Mouse (Mus musculus): ENCODE measurements around the gene Napepld. TPM values are rescaled to one million over a fixed set of nuclear protein-coding genes. Genes with fewer than 3 reads are reported as not detected.

Napepld gene
- total RNA-seq, 2 experiments from 2014 or later, result 0.19 to 0.60 TPM

- ATAC-seq (replicated peaks; ENCODE audit: low FRiP score, poor library complexity, severe bottlenecking), result no peak
Measured at GRCm38 (mm10) chr5:21673742-21674141, 27.5 kb downstream of the Napepld start.

- ATAC-seq (replicated peaks; ENCODE audit: low FRiP score, poor library complexity, severe bottlenecking), result peak; percentile 75; the same call in 1 of the 2 replicates
Measured at GRCm38 (mm10) chr5:21672812-21673635, 28.2 kb downstream of the Napepld start.

GRCm38 (mm10) chr5:21669307-21669706 is 31.9 kb downstream of the Napepld start:
- ATAC-seq (replicated peaks; ENCODE audit: low FRiP score, poor library complexity, severe bottlenecking), result no peak

- ATAC-seq (replicated peaks; ENCODE audit: low FRiP score, poor library complexity, severe bottlenecking), result no peak
Measured at GRCm38 (mm10) chr5:21667191-21668137, 33.7 kb downstream of the Napepld start.

- ATAC-seq (replicated peaks; ENCODE audit: low FRiP score, poor library complexity, severe bottlenecking), result no peak
Measured at GRCm38 (mm10) chr5:21663081-21663480, 38.1 kb downstream of the Napepld start.

GRCm38 (mm10) chr5:21660850-21661249 is 40.3 kb downstream of the Napepld start:
- ATAC-seq (replicated peaks; ENCODE audit: low FRiP score, poor library complexity, severe bottlenecking), result no peak

GRCm38 (mm10) chr5:21658623-21659395 is 42.4 kb downstream of the Napepld start:
- peak; percentile 70 for ATAC-seq (replicated peaks; ENCODE audit: low FRiP score, poor library complexity, severe bottlenecking)

- ATAC-seq (replicated peaks; ENCODE audit: low FRiP score, poor library complexity, severe bottlenecking), result no peak
Measured at GRCm38 (mm10) chr5:21658038-21658437, 43.2 kb downstream of the Napepld start.

GRCm38 (mm10) chr5:21656912-21657311 is 44.3 kb downstream of the Napepld start:
- ATAC-seq (replicated peaks; ENCODE audit: low FRiP score, poor library complexity, severe bottlenecking), result no peak

- ATAC-seq (replicated peaks; ENCODE audit: low FRiP score, poor library complexity, severe bottlenecking), result no peak
Measured at GRCm38 (mm10) chr5:21651885-21652612, 49.1 kb downstream of the Napepld start.

- ATAC-seq (replicated peaks; ENCODE audit: low FRiP score, poor library complexity, severe bottlenecking), result no peak
Measured at GRCm38 (mm10) chr5:21650736-21651135, 50.5 kb downstream of the Napepld start.

- ATAC-seq (replicated peaks; ENCODE audit: low FRiP score, poor library complexity, severe bottlenecking), result no peak
Measured at GRCm38 (mm10) chr5:21646133-21646491, 55.1 kb downstream of the Napepld start.

- peak; percentile 88 for ATAC-seq (replicated peaks; ENCODE audit: low FRiP score, poor library complexity, severe bottlenecking)
Measured at GRCm38 (mm10) chr5:21645439-21646132, 55.6 kb downstream of the Napepld start, which contains the start of the genes Fbxl13 and Armc10. TSS of gene Fbxl13 (minus strand) at chr5:21645634. TSS of gene Armc10 (plus strand) at chr5:21645813.

GRCm38 (mm10) chr5:21644891-21645438 is 56.2 kb downstream of the Napepld start:
- no peak for ATAC-seq (replicated peaks; ENCODE audit: low FRiP score, poor library complexity, severe bottlenecking)

- ATAC-seq (replicated peaks; ENCODE audit: low FRiP score, poor library complexity, severe bottlenecking), result no peak
Measured at GRCm38 (mm10) chr5:21643606-21644005, 57.6 kb downstream of the Napepld start.

GRCm38 (mm10) chr5:21640961-21641360 is 60.2 kb downstream of the Napepld start:
- no peak for ATAC-seq (replicated peaks; ENCODE audit: low FRiP score, poor library complexity, severe bottlenecking)

GRCm38 (mm10) chr5:21625916-21626315 is 75.3 kb downstream of the Napepld start:
- ATAC-seq (replicated peaks; ENCODE audit: low FRiP score, poor library complexity, severe bottlenecking), result no peak

GRCm38 (mm10) chr5:21616450-21617009 is 84.7 kb downstream of the Napepld start:
- no peak for ATAC-seq (replicated peaks; ENCODE audit: low FRiP score, poor library complexity, severe bottlenecking)
